ENCODE assay signal across 23 mouse cellular contexts in the genomic region with DNA sequence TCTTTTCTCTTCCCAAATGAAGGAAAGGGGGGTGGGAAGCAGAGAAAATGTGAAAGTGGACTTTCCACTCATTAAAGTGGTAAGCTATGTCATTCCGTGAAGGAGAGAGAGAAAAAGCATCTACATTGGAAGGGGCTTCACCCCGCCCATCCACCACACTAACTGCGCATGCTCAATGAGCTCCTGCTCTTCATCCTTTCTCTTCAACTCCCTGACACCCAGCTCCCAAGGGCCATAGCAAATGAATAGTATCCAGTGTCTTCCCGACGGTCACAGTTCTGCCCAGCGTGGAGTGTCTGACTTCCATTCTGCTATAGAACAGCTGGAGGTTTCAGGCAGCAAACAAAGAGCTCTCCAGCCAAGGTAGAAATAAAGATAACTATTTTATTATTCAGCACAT.
DNase-seq lines count a peak whose midpoint lies in the region; ATAC-seq and TF ChIP-seq lines count a peak whose summit lies in the region.
"Had no signal": no experiment of that assay in that cellular context is flagged by ENCODE, and none has a peak within 500 bp of the region (broad histone marks: within the 10 kb centered on the region; RNA-seq: fewer than 3 reads in every experiment).

No protein-coding gene starts in this region.

- 43% methylated on average over 6 of the region's 6 CpGs for WGBS in neural tube, embryonic 11.5 days
- 23% methylated on average over 6 of the region's 6 CpGs for WGBS in hindbrain, embryonic 15.5 days
- 34% methylated on average over 6 of the region's 6 CpGs for WGBS in midbrain, embryonic 13.5 days
- 82% methylated on average over 6 of the region's 6 CpGs for WGBS in liver, postnatal 0 days (ENCODE audit: insufficient replicate concordance)

- no peak overlapping the region for H3K4me2 ChIP-seq in neural tube, embryonic 11.5 days (ENCODE audit: low read depth)
- H3K4me2 ChIP-seq in hindbrain, embryonic 15.5 days: peak overlapping the region; percentile 1; the same call in 1 of the 2 replicates
- no peak overlapping the region; the same call in 1 of the 2 replicates for H3K4me2 ChIP-seq in midbrain, embryonic 13.5 days (replicated peaks)
- no peak overlapping the region for H3K4me2 ChIP-seq in liver, postnatal 0 days (ENCODE audit: low read depth, low read length)
- H3K4me2 ChIP-seq: embryonic facial prominence, embryonic 12.5 days; heart, embryonic 11.5 days; stomach, embryonic 15.5 days had no signal

- H3K27me3 ChIP-seq in neural tube, embryonic 11.5 days (ENCODE audit: control insufficient read depth, insufficient read depth, low read length): no peaks in the 10 kb centered on the region
- H3K27me3 ChIP-seq in hindbrain, embryonic 15.5 days: no peaks in the 10 kb centered on the region
- H3K27me3 ChIP-seq in midbrain, embryonic 13.5 days: no peaks in the 10 kb centered on the region
- no peaks in the 10 kb centered on the region for H3K27me3 ChIP-seq in liver, postnatal 0 days (ENCODE audit: insufficient read depth, low read length)
- H3K27me3 ChIP-seq: embryonic facial prominence, embryonic 12.5 days; stomach, embryonic 15.5 days had no signal

- no peak overlapping the region for H3K9ac ChIP-seq in neural tube, embryonic 11.5 days (ENCODE audit: low read length)
- no peak overlapping the region for H3K9ac ChIP-seq in hindbrain, embryonic 15.5 days
- no peak overlapping the region for H3K9ac ChIP-seq in midbrain, embryonic 13.5 days (replicated peaks)
- H3K9ac ChIP-seq in liver, postnatal 0 days (replicated peaks): no peak overlapping the region
- H3K9ac ChIP-seq: embryonic facial prominence, embryonic 12.5 days; stomach, embryonic 15.5 days had no signal

- DNase-seq in neural tube, embryonic 11.5 days (ENCODE audit: low spot score): peak; percentile 26
- no peak for DNase-seq in neural tube, embryonic 10.5 days (ENCODE audit: extremely low spot score, low spot score)
- DNase-seq in adrenal gland, postnatal 25 days: no peak
- DNase-seq in liver, postnatal 0 days: no peak
- no peak for DNase-seq in spleen, postnatal 14 days (ENCODE audit: low spot score in 2 of 2)
- DNase-seq: adrenal gland, postnatal 14 days; cerebellum, adult 11 months; cerebellum, postnatal 10 days; kidney, adult 9 months; kidney, postnatal 14 days; layer of hippocampus, postnatal 36 days; right cerebral cortex, postnatal 14 days; spleen, adult 18-20 months had no signal

- H3K27ac ChIP-seq in neural tube, embryonic 11.5 days (ENCODE audit: low read depth, low read length): no peak overlapping the region
- H3K27ac ChIP-seq in hindbrain, embryonic 15.5 days (replicated peaks): peak overlapping the region; percentile 1; the same call in 1 of the 2 replicates
- H3K27ac ChIP-seq in midbrain, embryonic 13.5 days: no peak overlapping the region
- no peak overlapping the region for H3K27ac ChIP-seq in liver, postnatal 0 days (ENCODE audit: low read depth)
- H3K27ac ChIP-seq: embryonic facial prominence, embryonic 12.5 days; layer of hippocampus, adult 2 months; macrophage; stomach, embryonic 15.5 days had no signal

- H3K36me3 ChIP-seq in neural tube, embryonic 11.5 days (ENCODE audit: control insufficient read depth, insufficient read depth, low read length): no peaks in the 10 kb centered on the region
- no peaks in the 10 kb centered on the region for H3K36me3 ChIP-seq in hindbrain, embryonic 15.5 days
- H3K36me3 ChIP-seq in midbrain, embryonic 13.5 days: no peaks in the 10 kb centered on the region
- H3K36me3 ChIP-seq in liver, postnatal 0 days (replicated peaks; ENCODE audit: insufficient read depth, low read length): no peaks in the 10 kb centered on the region
- H3K36me3 ChIP-seq: embryonic facial prominence, embryonic 12.5 days; stomach, embryonic 15.5 days had no signal

- no peak overlapping the region for H3K4me3 ChIP-seq in neural tube, embryonic 11.5 days (ENCODE audit: low read depth, low read length)
- H3K4me3 ChIP-seq in hindbrain, embryonic 15.5 days: no peak overlapping the region
- no peak overlapping the region for H3K4me3 ChIP-seq in midbrain, embryonic 13.5 days (replicated peaks)
- H3K4me3 ChIP-seq in liver, postnatal 0 days (ENCODE audit: low read depth, low read length): no peak overlapping the region
- H3K4me3 ChIP-seq: embryonic facial prominence, embryonic 12.5 days; layer of hippocampus, adult 2 months; stomach, embryonic 15.5 days had no signal

- no peak for TF ChIP-seq CTCF in liver, postnatal 0 days (IDR thresholded peaks at IDR 0.05; ENCODE audit: low read depth)

- TF ChIP-seq EP300 in liver, postnatal 0 days (IDR thresholded peaks at IDR 0.05; ENCODE audit: low read depth): no peak

- ATAC-seq in neural tube, embryonic 11.5 days (ENCODE audit: insufficient read depth, low FRiP score, low TSS enrichment): peak; percentile 53; the same call in 1 of the 2 replicates
- ATAC-seq in hindbrain, embryonic 15.5 days (ENCODE audit: low FRiP score, low read depth): no peak
- ATAC-seq in midbrain, embryonic 13.5 days: peak; percentile 63; the same call in 1 of the 2 replicates
- no peak for ATAC-seq in liver, postnatal 0 days
- ATAC-seq: CD4-positive, CD25-positive, alpha-beta regulatory T cell, adult 4 months; intestine, embryonic 16.5 days; lung, postnatal 0 days had no signal

- no peaks in the 10 kb centered on the region for H3K9me3 ChIP-seq in neural tube, embryonic 11.5 days (ENCODE audit: control insufficient read depth, low read length)
- no peaks in the 10 kb centered on the region for H3K9me3 ChIP-seq in hindbrain, embryonic 15.5 days
- H3K9me3 ChIP-seq in midbrain, embryonic 13.5 days: no peaks in the 10 kb centered on the region
- no peaks in the 10 kb centered on the region for H3K9me3 ChIP-seq in liver, postnatal 0 days (ENCODE audit: low read length)
- H3K9me3 ChIP-seq: embryonic facial prominence, embryonic 12.5 days; stomach, embryonic 15.5 days had no signal

- H3K4me1 ChIP-seq in neural tube, embryonic 11.5 days (ENCODE audit: control insufficient read depth, insufficient read depth, low read length): no peaks in the 10 kb centered on the region
- peaks cover 11% of the 10 kb centered on the region for H3K4me1 ChIP-seq in hindbrain, embryonic 15.5 days (replicated peaks)
- peaks cover 16% of the 10 kb centered on the region for H3K4me1 ChIP-seq in midbrain, embryonic 13.5 days (replicated peaks)
- H3K4me1 ChIP-seq in liver, postnatal 0 days (ENCODE audit: insufficient read depth): peaks cover 11% of the 10 kb centered on the region

Comparison
In these comparisons a context has a peak if more than half of its experiments do, and no peak if none do; other contexts are left out.
1. ATAC-seq: peak in neural tube, embryonic 11.5 days (single experiment) and midbrain, embryonic 13.5 days (single experiment); none in hindbrain, embryonic 15.5 days (single experiment) and liver, postnatal 0 days (single experiment).